Mouse (Mus musculus) hindbrain, embryonic 11.5 days (tissue): Measurements from ENCODE around the gene Alkbh5. TPM values are rescaled to one million over a fixed set of nuclear protein-coding genes. Genes with fewer than 3 reads are reported as not detected.

Experiments
- ATAC-seq: fragments of 200-750 bp; cut with Nextera tagmentation; 2 replicates; pipeline ENCODE4 v1.8.0; 2017; ENCODE audit warnings: mild to moderate bottlenecking, moderate TSS enrichment, moderate library complexity; ENCODE audit not compliant: low FRiP score
- DNase-seq: peaks from one replicate; pipeline ENCODE4 v3.0.0-alpha.2; 2015; ENCODE audit warnings: low spot score
- H3K27ac ChIP-seq: fragments of 300-500 bp; sonication (generic); 2 replicates; pipeline ENCODE4 v1.5.1; 2014; ENCODE audit warnings: mild to moderate bottlenecking, low read depth, low read length
- H3K27me3 ChIP-seq: fragments of 300-500 bp; sonication (generic); 2 replicates; pipeline ENCODE4 v1.6.1; 2014; ENCODE audit warnings: mild to moderate bottlenecking, low read length, moderate library complexity, mixed read lengths; ENCODE audit not compliant: control insufficient read depth, insufficient read depth
- H3K36me3 ChIP-seq: fragments of 300-500 bp; sonication (generic); 2 replicates; pipeline ENCODE4 v1.6.1; 2014; ENCODE audit warnings: mild to moderate bottlenecking, low read length, moderate library complexity, mixed read lengths; ENCODE audit not compliant: control insufficient read depth, insufficient read depth
- H3K4me1 ChIP-seq: fragments of 300-500 bp; sonication (generic); replicated peaks from 2 replicates; pipeline ENCODE4 v1.6.1; 2014; ENCODE audit warnings: low read length, mixed read lengths; ENCODE audit not compliant: control insufficient read depth, insufficient read depth
- H3K4me2 ChIP-seq: fragments of 300-500 bp; sonication (generic); replicated peaks from 2 replicates; pipeline ENCODE4 v1.6.1; 2014; ENCODE audit warnings: mild to moderate bottlenecking, low read depth, low read length
- H3K4me3 ChIP-seq: fragments of 300-500 bp; sonication (generic); 2 replicates; pipeline ENCODE4 v1.5.1; 2014; ENCODE audit warnings: low read depth, low read length
- H3K9ac ChIP-seq: fragments of 300-500 bp; sonication (generic); 2 replicates; pipeline ENCODE4 v1.6.1; 2014; ENCODE audit warnings: low read depth, low read length
- H3K9me3 ChIP-seq: fragments of 300-500 bp; sonication (generic); 2 replicates; pipeline ENCODE4 v1.6.1; 2016; ENCODE audit warnings: low read length; ENCODE audit not compliant: control insufficient read depth
- WGBS: fragments of 180-500 bp; shearing (Covaris S2); extraction: QIAGEN DNeasy Blood & Tissue Kit; methylation state at CpG from one replicate; pipeline ENCODE4 v1.1.7; 2014; 5-methylcytosine and 5-hydroxymethylcytosine counted together
- polyA plus RNA-seq: library from polyadenylated mRNA; unstranded; fragments of >200 nt; fragmentation: Nextera tagmentation; extraction: Ambion mirVana; gene quantifications from 2 replicates; pipeline ENCODE4 v1.2.1, GENCODE M21; 2014

Gene Alkbh5
- polyA plus RNA-seq, result 31.1 and 33.2 TPM in 2 replicates

DNA sequence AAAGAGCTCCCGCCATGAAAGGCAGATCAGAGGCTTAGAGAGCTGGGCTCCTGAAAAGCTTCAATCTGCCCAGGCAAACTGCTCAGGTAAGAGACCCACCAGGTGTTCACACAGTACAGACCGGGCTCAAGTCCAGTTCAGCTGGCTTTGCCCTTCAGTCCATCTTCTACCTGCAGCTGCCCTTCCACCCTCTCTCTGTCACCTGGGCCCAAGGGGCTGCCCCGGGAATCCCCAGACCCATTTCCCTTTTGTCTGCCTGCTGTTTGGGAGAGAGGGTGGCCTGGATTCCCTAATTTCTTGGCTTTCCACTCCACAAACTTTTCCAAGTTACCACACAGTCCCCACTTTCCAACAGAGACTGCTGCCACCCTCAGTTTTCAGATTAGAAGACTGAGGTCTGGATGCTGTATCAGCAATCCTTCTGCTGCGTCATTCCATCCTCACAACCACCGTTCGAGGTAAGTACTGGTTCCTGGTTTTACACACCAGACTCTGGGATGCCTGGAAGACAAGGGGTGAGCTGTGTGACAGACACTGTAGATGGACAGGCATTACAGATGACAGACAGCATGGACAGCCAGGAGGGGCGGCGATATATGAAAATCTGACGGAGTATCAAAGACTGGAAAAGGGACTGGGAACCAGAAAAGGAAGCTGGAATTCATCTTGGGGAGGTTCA, at the start of gene Alkbh5:
Gene Alkbh5, plus strand, starts transcription at position 202 of the 679 bp plus-strand sequence.
- no peak for ATAC-seq
- DNase-seq, result peak; percentile 49
- 25% methylated on average over 9 of the region's 9 CpGs for WGBS
- H3K36me3 ChIP-seq, result no peaks in the 10 kb centered on the region
- H3K4me2 ChIP-seq, result peak within 1 kb of the TSS; percentile 99
- H3K27ac ChIP-seq, result peak within 1 kb of the TSS; percentile 100
- peak within 1 kb of the TSS; percentile 96 for H3K4me3 ChIP-seq
- no peaks in the 10 kb centered on the region for H3K9me3 ChIP-seq
- peaks cover 7% of the 10 kb centered on the region for H3K4me1 ChIP-seq
- H3K27me3 ChIP-seq, result no peaks in the 10 kb centered on the region
- peak within 1 kb of the TSS; percentile 90 for H3K9ac ChIP-seq

DNA sequence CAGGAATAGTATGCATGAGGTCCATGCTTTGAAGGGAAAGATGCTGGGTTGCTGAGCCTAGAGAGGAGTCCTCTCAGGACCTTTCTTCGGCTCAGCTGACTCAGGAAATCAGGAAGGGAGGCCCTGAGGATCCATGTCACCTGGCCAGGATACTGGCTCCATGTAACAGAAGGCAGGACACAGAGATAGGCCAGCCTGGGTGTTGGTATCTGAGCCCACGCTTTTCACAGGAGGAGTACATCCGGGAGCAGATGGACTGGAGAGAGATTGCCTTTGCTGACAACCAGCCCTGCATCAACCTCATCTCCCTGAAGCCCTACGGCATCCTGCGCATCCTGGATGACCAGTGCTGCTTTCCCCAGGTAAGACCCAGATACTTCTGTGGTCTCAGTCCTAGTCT, 43.5 kb upstream of the Alkbh5 start:
- H3K4me3 ChIP-seq, result no peak overlapping the region
- no peak overlapping the region for H3K27ac ChIP-seq
- H3K36me3 ChIP-seq, result no peaks in the 10 kb centered on the region
- no peak overlapping the region for H3K4me2 ChIP-seq
- no peak overlapping the region for H3K9ac ChIP-seq
- H3K9me3 ChIP-seq, result no peaks in the 10 kb centered on the region
- no peaks in the 10 kb centered on the region for H3K4me1 ChIP-seq
- 86% methylated on average over 5 of the region's 5 CpGs for WGBS
- DNase-seq (no peak), ATAC-seq (no peak)
- no peaks in the 10 kb centered on the region for H3K27me3 ChIP-seq

DNA sequence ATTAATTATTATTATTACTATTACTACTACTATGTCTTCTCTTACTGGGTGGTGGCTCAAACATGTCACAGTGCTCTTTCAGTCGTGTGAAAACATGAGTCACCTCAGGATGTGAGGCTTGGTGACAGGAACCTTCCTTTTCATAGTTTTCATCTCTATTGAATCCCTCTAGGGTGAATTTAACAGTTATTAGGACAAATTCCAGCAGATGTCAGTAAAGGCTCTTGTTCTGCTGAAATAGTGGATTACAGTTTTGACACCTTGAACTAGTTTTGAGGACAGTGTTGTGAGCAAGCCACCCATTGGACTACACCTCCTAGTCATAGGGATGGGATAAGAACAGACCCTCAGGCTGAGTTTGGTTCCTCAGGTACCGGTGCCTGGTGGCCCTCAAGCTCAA, 40.5 kb upstream of the Alkbh5 start:
- ATAC-seq (no peak), DNase-seq (no peak)
- Histone ChIP-seq H3K9me3 (no peaks in the 10 kb centered on the region), H3K4me1 (no peaks in the 10 kb centered on the region), H3K4me3 (no peak overlapping the region), H3K27ac (no peak overlapping the region), H3K27me3 (no peaks in the 10 kb centered on the region), H3K9ac (no peak overlapping the region), H3K36me3 (no peaks in the 10 kb centered on the region), H3K4me2 (no peak overlapping the region)
- 70% methylated on average over 2 of the region's 2 CpGs for WGBS

DNA sequence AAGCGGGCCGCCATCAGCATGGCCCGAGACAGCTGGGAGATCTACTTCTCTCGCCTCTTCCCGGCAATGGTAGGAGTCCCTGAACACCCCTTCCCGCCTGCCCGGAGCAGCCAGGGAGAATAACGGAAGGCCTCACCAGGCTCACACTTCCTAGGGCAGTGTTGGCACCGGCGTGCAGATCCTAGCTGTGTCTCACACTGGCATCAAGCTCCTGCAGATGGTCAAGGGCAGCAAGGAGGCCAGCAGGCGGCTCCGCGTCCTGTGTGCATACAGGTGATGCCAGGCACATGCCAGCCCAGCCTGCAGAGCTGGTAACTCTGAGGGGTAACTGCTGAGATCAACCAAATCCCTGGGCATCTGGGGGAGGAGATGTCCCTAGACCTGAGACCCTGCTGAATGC, 28.9 kb upstream of the Alkbh5 start:
- H3K36me3 ChIP-seq, result no peaks in the 10 kb centered on the region
- WGBS, result 81% methylated on average over 13 of the region's 13 CpGs
- H3K27ac ChIP-seq, result no peak overlapping the region
- H3K4me1 ChIP-seq, result 0 out of 2 replicates have a peak, but pooled peaks cover 3% of the 10 kb centered on the region
- H3K27me3 ChIP-seq, result peaks cover 20% of the 10 kb centered on the region
- ATAC-seq (no peak), DNase-seq (no peak)
- no peaks in the 10 kb centered on the region for H3K9me3 ChIP-seq
- no peak overlapping the region for H3K4me2 ChIP-seq
- no peak overlapping the region for H3K9ac ChIP-seq
- H3K4me3 ChIP-seq, result no peak overlapping the region

DNA sequence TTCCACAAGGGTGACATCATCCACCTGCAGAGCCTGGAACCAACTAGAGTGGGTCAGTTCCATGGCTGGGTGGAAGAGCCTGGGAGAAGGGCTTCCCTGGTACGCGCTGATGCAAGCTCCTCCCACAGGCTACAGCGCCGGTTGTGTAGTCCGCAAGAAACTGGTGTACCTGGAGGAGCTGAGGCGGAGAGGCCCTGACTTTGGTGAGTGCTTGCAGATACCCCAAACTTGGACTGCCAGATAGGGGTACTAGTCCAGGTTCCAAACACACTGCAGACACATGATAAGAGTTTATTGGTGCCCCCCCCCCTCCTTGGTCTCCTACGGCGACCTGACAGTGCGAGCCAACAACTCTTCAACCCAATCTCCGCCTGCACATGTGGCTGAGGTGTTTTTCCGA, 27.2 kb upstream of the Alkbh5 start:
- 5% methylated on average over 11 of the region's 11 CpGs for whole genome bisulfite sequencing
- Histone ChIP-seq H3K4me2 (peak overlapping the region; percentile 63), H3K4me1 (0 out of 2 replicates have a peak, but pooled peaks cover 3% of the 10 kb centered on the region), H3K27ac (no peak overlapping the region), H3K9ac (no peak overlapping the region), H3K36me3 (no peaks in the 10 kb centered on the region), H3K9me3 (no peaks in the 10 kb centered on the region), H3K4me3 (peak overlapping the region; percentile 23; the same call in 1 of the 2 replicates), H3K27me3 (peaks cover 20% of the 10 kb centered on the region)
- no peak for ATAC-seq
- DNase-seq, result peak; percentile 30

DNA sequence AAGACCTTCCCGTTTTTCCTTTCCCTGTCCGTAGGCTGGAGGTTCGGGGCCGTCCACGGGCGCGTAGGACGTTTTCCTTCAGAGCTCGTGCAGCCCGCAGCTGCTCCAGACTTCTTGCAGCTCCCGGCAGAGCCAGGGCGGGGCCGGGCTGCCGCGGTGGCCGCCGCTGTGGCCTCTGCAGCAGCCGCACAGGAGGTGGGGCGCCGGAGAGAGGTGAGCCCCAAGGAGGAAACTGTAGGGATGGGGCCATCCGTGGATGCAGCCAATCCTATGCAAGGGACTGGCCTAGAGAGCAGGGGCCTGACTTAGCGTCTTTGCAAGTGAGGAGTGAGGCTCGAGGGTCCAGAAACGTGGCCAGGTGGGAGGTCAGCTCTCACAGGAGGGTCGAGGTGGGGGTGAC, 26.7 kb upstream of the Alkbh5 start:
- ATAC-seq, result no peak
- H3K27ac ChIP-seq, result no peak overlapping the region
- no peaks in the 10 kb centered on the region for H3K36me3 ChIP-seq

DNA sequence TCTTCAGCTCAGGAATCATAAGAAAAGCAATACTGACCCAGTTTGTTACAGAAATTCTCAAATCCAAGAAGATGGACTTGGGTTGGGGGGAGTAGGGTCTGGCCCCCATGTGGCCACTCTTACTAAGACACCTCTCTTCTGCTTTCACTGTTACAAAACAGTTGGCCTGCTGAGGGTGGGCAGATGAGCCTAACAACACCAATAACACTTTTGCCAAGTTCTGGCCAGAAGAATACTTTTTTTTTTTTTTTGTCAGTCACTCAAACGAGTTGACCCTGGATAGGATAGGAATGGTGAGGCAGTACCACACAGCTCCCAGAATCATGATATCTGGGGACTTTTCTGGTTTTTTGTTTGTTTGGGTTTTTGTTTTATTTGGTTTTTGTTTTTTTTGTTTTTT, 24.3 kb upstream of the Alkbh5 start:
- no peak overlapping the region for H3K4me3 ChIP-seq
- no peak overlapping the region for H3K27ac ChIP-seq
- no peaks in the 10 kb centered on the region for H3K36me3 ChIP-seq
- H3K27me3 ChIP-seq, result peaks cover 20% of the 10 kb centered on the region
- 0 out of 2 replicates have a peak, but pooled peaks cover 3% of the 10 kb centered on the region for H3K4me1 ChIP-seq
- H3K4me2 ChIP-seq, result no peak overlapping the region
- 95% methylated on average over 1 of the region's 1 CpGs for WGBS
- ATAC-seq (no peak), DNase-seq (no peak)
- H3K9me3 ChIP-seq, result no peaks in the 10 kb centered on the region
- no peak overlapping the region for H3K9ac ChIP-seq

More for the DNA sequence above, 26.7 kb upstream of the Alkbh5 start:
- no peaks in the 10 kb centered on the region for H3K9me3 ChIP-seq
- 0 out of 2 replicates have a peak, but pooled peaks cover 3% of the 10 kb centered on the region for H3K4me1 ChIP-seq
- H3K4me3 ChIP-seq, result peak overlapping the region; percentile 23
- DNase-seq, result peak; percentile 41
- peaks cover 20% of the 10 kb centered on the region for H3K27me3 ChIP-seq
- WGBS, result under 1% methylated on average over 25 of the region's 25 CpGs
- peak overlapping the region; percentile 50 for H3K9ac ChIP-seq
- peak overlapping the region; percentile 63 for H3K4me2 ChIP-seq

DNA sequence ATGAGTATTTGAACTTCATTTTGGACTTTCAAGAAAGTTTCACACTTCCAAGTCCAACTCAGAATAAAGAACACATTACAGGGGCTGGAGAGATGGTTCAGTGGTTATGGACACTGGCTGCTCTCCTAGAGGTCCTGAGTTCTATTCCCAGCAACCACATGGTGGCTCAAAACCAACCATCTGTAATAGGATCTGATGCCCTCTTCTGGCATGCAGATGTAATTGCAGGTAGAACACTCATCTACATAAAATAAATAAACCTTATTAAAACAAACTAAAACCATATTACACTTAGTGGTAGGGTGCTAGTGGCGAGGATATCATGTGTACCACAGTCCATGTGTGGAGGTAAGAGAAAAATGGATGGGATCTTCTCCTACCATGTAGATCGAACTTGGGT, 23.7 kb upstream of the Alkbh5 start:
- 89% methylated on average over 2 of the region's 2 CpGs for WGBS
- no peak for ATAC-seq

DNA sequence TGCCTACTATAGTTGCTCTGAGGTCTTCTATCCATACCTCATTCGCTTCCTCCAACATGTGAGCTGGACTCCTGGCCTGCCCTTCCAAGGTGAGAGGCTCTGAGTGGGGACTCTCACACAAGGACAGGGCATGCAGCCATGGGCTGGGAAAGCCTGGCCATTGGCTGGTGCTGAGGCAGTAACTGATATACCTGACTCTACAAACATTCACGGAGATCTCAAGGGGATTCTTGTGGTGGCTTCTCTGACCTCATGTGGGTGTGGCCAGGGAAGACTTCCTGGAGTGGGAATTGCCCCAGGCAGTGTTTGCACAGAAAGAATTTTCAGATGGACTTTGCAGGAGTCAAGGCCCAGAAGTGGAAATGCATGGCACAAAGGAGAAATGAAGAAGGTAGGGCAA, 21.2 kb upstream of the Alkbh5 start:
- Histone ChIP-seq H3K27me3 (peaks cover 6% of the 10 kb centered on the region), H3K9me3 (no peaks in the 10 kb centered on the region), H3K4me2 (no peak overlapping the region), H3K4me1 (no peaks in the 10 kb centered on the region), H3K4me3 (no peak overlapping the region), H3K9ac (no peak overlapping the region), H3K27ac (no peak overlapping the region), H3K36me3 (no peaks in the 10 kb centered on the region)
- ATAC-seq (no peak), DNase-seq (no peak)
- 64% methylated on average over 2 of the region's 2 CpGs for WGBS

More for the DNA sequence above, 23.7 kb upstream of the Alkbh5 start:
- Histone ChIP-seq H3K9ac (no peak overlapping the region), H3K4me3 (no peak overlapping the region), H3K4me2 (no peak overlapping the region), H3K27ac (no peak overlapping the region), H3K4me1 (0 out of 2 replicates have a peak, but pooled peaks cover 3% of the 10 kb centered on the region), H3K27me3 (peaks cover 20% of the 10 kb centered on the region), H3K36me3 (no peaks in the 10 kb centered on the region), H3K9me3 (no peaks in the 10 kb centered on the region)
- no peak for DNase-seq
